Mouse (Mus musculus): ENCODE measurements around the gene 4930539E08Rik. TPM values are rescaled to one million over a fixed set of nuclear protein-coding genes. Genes with fewer than 3 reads are reported as not detected.

4930539E08Rik gene
- polyA plus RNA-seq (2014; fragmentation: Nextera tagmentation; extraction: Ambion mirVana), result 1.2 and 1.3 TPM in 2 replicates

GRCm38 (mm10) chr17:28915060-28915628 is at the start of gene 4930539E08Rik:
4930539E08Rik (minus strand) TSS chr17:28915324.
- H3K27ac ChIP-seq, result no peak within 1 kb of the TSS
- no peak within 1 kb of the TSS for H3K9ac ChIP-seq
- no peak within 1 kb of the TSS for H3K4me3 ChIP-seq (replicated peaks; ENCODE audit: low read length)
- H3K4me1 ChIP-seq (replicated peaks; ENCODE audit: control insufficient read depth, insufficient read depth, low read length), result no peaks in the 10 kb centered on the region
- no peaks in the 10 kb centered on the region for H3K36me3 ChIP-seq (replicated peaks; ENCODE audit: control insufficient read depth, insufficient read depth)
- H3K27me3 ChIP-seq (ENCODE audit: control insufficient read depth, insufficient read depth, low read length), result no peaks in the 10 kb centered on the region
- H3K9me3 ChIP-seq (ENCODE audit: control insufficient read depth, low read length), result no peaks in the 10 kb centered on the region
- no peak within 1 kb of the TSS for H3K4me2 ChIP-seq (replicated peaks)
- no peak for DNase-seq (ENCODE audit: low spot score)
- no peak for ATAC-seq (ENCODE audit: low FRiP score)
- 56% methylated on average over 12 of the region's 12 CpGs for WGBS

GRCm38 (mm10) chr17:28961596-28961995 is 46.5 kb upstream of the 4930539E08Rik start:
- no peak for DNase-seq (ENCODE audit: low spot score)
- no peak overlapping the region for H3K4me3 ChIP-seq (replicated peaks; ENCODE audit: low read length)
- H3K9me3 ChIP-seq (ENCODE audit: control insufficient read depth, low read length), result no peaks in the 10 kb centered on the region
- no peak for ATAC-seq (ENCODE audit: low FRiP score)
- H3K27me3 ChIP-seq (ENCODE audit: control insufficient read depth, insufficient read depth, low read length), result no peaks in the 10 kb centered on the region
- H3K9ac ChIP-seq, result no peak overlapping the region
- H3K27ac ChIP-seq, result no peak overlapping the region
- no peak overlapping the region for H3K4me2 ChIP-seq (replicated peaks)
- H3K36me3 ChIP-seq (replicated peaks; ENCODE audit: control insufficient read depth, insufficient read depth), result peaks cover 59% of the 10 kb centered on the region
- WGBS, result 87% methylated on average over 10 of the region's 10 CpGs
- H3K4me1 ChIP-seq (replicated peaks; ENCODE audit: control insufficient read depth, insufficient read depth, low read length), result no peaks in the 10 kb centered on the region

GRCm38 (mm10) chr17:28960597-28960996 is 45.5 kb upstream of the 4930539E08Rik start:
- Histone ChIP-seq H3K9ac (no peak overlapping the region), H3K4me2 (replicated peaks) (no peak overlapping the region), H3K9me3 (ENCODE audit: control insufficient read depth, low read length) (no peaks in the 10 kb centered on the region), H3K27me3 (ENCODE audit: control insufficient read depth, insufficient read depth, low read length) (no peaks in the 10 kb centered on the region), H3K36me3 (replicated peaks; ENCODE audit: control insufficient read depth, insufficient read depth) (peaks cover 49% of the 10 kb centered on the region), H3K4me1 (replicated peaks; ENCODE audit: control insufficient read depth, insufficient read depth, low read length) (no peaks in the 10 kb centered on the region), H3K4me3 (replicated peaks; ENCODE audit: low read length) (no peak overlapping the region), H3K27ac (no peak overlapping the region)
- ATAC-seq (ENCODE audit: low FRiP score) (no peak), DNase-seq (ENCODE audit: low spot score) (no peak)
- 75% methylated on average over 10 of the region's 10 CpGs for WGBS

- 0 out of 2 replicates have a peak overlapping the region, but pooled peaks have one; percentile 80 for H3K4me3 ChIP-seq (replicated peaks; ENCODE audit: low read length)
- H3K27ac ChIP-seq, result no peak overlapping the region
- no peak for DNase-seq (ENCODE audit: low spot score)
- H3K4me1 ChIP-seq (replicated peaks; ENCODE audit: control insufficient read depth, insufficient read depth, low read length), result peaks cover 21% of the 10 kb centered on the region
- WGBS, result 99% methylated on average over 9 of the region's 9 CpGs
- H3K4me2 ChIP-seq (replicated peaks), result peak overlapping the region; percentile 95
- no peaks in the 10 kb centered on the region for H3K27me3 ChIP-seq (ENCODE audit: control insufficient read depth, insufficient read depth, low read length)
- H3K9ac ChIP-seq, result no peak overlapping the region
- 0 out of 2 replicates have a peak, but pooled peaks cover 4% of the 10 kb centered on the region for H3K36me3 ChIP-seq (replicated peaks; ENCODE audit: control insufficient read depth, insufficient read depth)
- no peaks in the 10 kb centered on the region for H3K9me3 ChIP-seq (ENCODE audit: control insufficient read depth, low read length)
- no peak for ATAC-seq (ENCODE audit: low FRiP score)
These were observed 39.3 kb upstream of the 4930539E08Rik start for GRCm38 (mm10) chr17:28954416-28954815.

GRCm38 (mm10) chr17:28953251-28953650 is 38.1 kb upstream of the 4930539E08Rik start:
- Histone ChIP-seq H3K9ac (peak overlapping the region; percentile 84), H3K9me3 (ENCODE audit: control insufficient read depth, low read length) (no peaks in the 10 kb centered on the region), H3K4me2 (replicated peaks) (peak overlapping the region; percentile 95), H3K27ac (peak overlapping the region; percentile 98), H3K4me3 (replicated peaks; ENCODE audit: low read length) (peak overlapping the region; percentile 80), H3K4me1 (replicated peaks; ENCODE audit: control insufficient read depth, insufficient read depth, low read length) (peaks cover 21% of the 10 kb centered on the region), H3K27me3 (ENCODE audit: control insufficient read depth, insufficient read depth, low read length) (no peaks in the 10 kb centered on the region), H3K36me3 (replicated peaks; ENCODE audit: control insufficient read depth, insufficient read depth) (0 out of 2 replicates have a peak, but pooled peaks cover 4% of the 10 kb centered on the region)
- DNase-seq (ENCODE audit: low spot score), result no peak
- WGBS, result 25% methylated on average over 9 of the region's 9 CpGs
- no peak for ATAC-seq (ENCODE audit: low FRiP score)

- ATAC-seq (ENCODE audit: low FRiP score) (peak; percentile 94), DNase-seq (ENCODE audit: low spot score) (peak; percentile 93)
- Histone ChIP-seq H3K4me3 (replicated peaks; ENCODE audit: low read length) (peak within 1 kb of the TSS; percentile 80), H3K36me3 (replicated peaks; ENCODE audit: control insufficient read depth, insufficient read depth) (no peaks in the 10 kb centered on the region), H3K27ac (peak within 1 kb of the TSS; percentile 98), H3K4me1 (replicated peaks; ENCODE audit: control insufficient read depth, insufficient read depth, low read length) (peaks cover 21% of the 10 kb centered on the region), H3K27me3 (ENCODE audit: control insufficient read depth, insufficient read depth, low read length) (no peaks in the 10 kb centered on the region), H3K9me3 (ENCODE audit: control insufficient read depth, low read length) (peaks cover 5% of the 10 kb centered on the region), H3K9ac (peak within 1 kb of the TSS; percentile 84), H3K4me2 (replicated peaks) (peak within 1 kb of the TSS; percentile 95)
- WGBS, result 2% methylated on average over 64 of the region's 80 CpGs
These were observed 37.0 kb upstream of the 4930539E08Rik start, which contains the start of gene Kctd20 for GRCm38 (mm10) chr17:28951831-28952799. Kctd20 (plus strand) TSS chr17:28951950.

- Histone ChIP-seq H3K4me1 (replicated peaks; ENCODE audit: control insufficient read depth, insufficient read depth, low read length) (peaks cover 21% of the 10 kb centered on the region), H3K9ac (no peak overlapping the region), H3K27me3 (ENCODE audit: control insufficient read depth, insufficient read depth, low read length) (no peaks in the 10 kb centered on the region), H3K4me2 (replicated peaks) (no peak overlapping the region), H3K4me3 (replicated peaks; ENCODE audit: low read length) (no peak overlapping the region), H3K27ac (no peak overlapping the region), H3K36me3 (replicated peaks; ENCODE audit: control insufficient read depth, insufficient read depth) (no peaks in the 10 kb centered on the region), H3K9me3 (ENCODE audit: control insufficient read depth, low read length) (peaks cover 5% of the 10 kb centered on the region)
- ATAC-seq (ENCODE audit: low FRiP score) (no peak), DNase-seq (ENCODE audit: low spot score) (no peak)
- WGBS, result 76% methylated on average over 4 of the region's 4 CpGs
These were observed 35.6 kb upstream of the 4930539E08Rik start for GRCm38 (mm10) chr17:28950751-28951150.

- H3K4me3 ChIP-seq (replicated peaks; ENCODE audit: low read length), result no peak overlapping the region
- H3K27me3 ChIP-seq (ENCODE audit: control insufficient read depth, insufficient read depth, low read length), result no peaks in the 10 kb centered on the region
- H3K4me1 ChIP-seq (replicated peaks; ENCODE audit: control insufficient read depth, insufficient read depth, low read length), result peaks cover 12% of the 10 kb centered on the region
- H3K9ac ChIP-seq, result no peak overlapping the region
- no peak overlapping the region for H3K27ac ChIP-seq
- DNase-seq (ENCODE audit: low spot score) (no peak), ATAC-seq (ENCODE audit: low FRiP score) (no peak)
- no peak overlapping the region for H3K4me2 ChIP-seq (replicated peaks)
- WGBS, result 88% methylated on average over 4 of the region's 4 CpGs
- H3K36me3 ChIP-seq (replicated peaks; ENCODE audit: control insufficient read depth, insufficient read depth), result no peaks in the 10 kb centered on the region
- H3K9me3 ChIP-seq (ENCODE audit: control insufficient read depth, low read length), result peaks cover 5% of the 10 kb centered on the region
These were observed 33.5 kb upstream of the 4930539E08Rik start for GRCm38 (mm10) chr17:28948661-28949060.
